Mouse (Mus musculus) ES-E14 (cell line): ENCODE data around the gene Erv3. TPM values are rescaled to one million over a fixed set of nuclear protein-coding genes. Genes with fewer than 3 reads are reported as not detected.

ENCODE experiments used
- DNase-seq: peaks from one replicate; pipeline ENCODE4 v3.0.0-alpha.2; 2013; ENCODE audit warnings: low read depth, low spot score
- H3K27ac ChIP-seq: 2 replicates; pipeline ENCODE4 v1.5.1; 2012; ENCODE audit warnings: low read depth, mild to moderate bottlenecking, low read length, moderate library complexity, mixed read lengths; ENCODE audit not compliant: poor library complexity, insufficient read depth, severe bottlenecking
- H3K36me3 ChIP-seq: 2 replicates; pipeline ENCODE4 v1.6.1; 2012; ENCODE audit warnings: mild to moderate bottlenecking, low read length, moderate library complexity, mixed read lengths; ENCODE audit not compliant: control insufficient read depth, poor library complexity, insufficient read depth, severe bottlenecking
- H3K4me1 ChIP-seq, 2 experiments: fragments of 150-350 bp in 1 of 2; sonication (generic) in 1 of 2; 2 replicates each; pipeline ENCODE4 v1.6.1; 2012; ENCODE audit warnings: low read length in 2 of 2, mild to moderate bottlenecking in 1 of 2, mixed read lengths in 1 of 2; ENCODE audit not compliant: control insufficient read depth in 2 of 2, insufficient read depth in 2 of 2, poor library complexity in 1 of 2
- H3K4me3 ChIP-seq, 2 experiments: fragments of 150-350 bp in 1 of 2; sonication (generic) in 1 of 2; 2 replicates each; pipeline ENCODE4 v1.5.1; 2012; ENCODE audit warnings: low read length in 2 of 2, low read depth in 1 of 2, mild to moderate bottlenecking in 1 of 2, mixed read lengths in 1 of 2; ENCODE audit not compliant: insufficient read depth in 1 of 2, poor library complexity in 1 of 2, severe bottlenecking in 1 of 2
- H3K9ac ChIP-seq: 2 replicates; pipeline ENCODE4 v1.6.1; 2012; ENCODE audit warnings: low read depth, mild to moderate bottlenecking, low read length, mixed read lengths; ENCODE audit not compliant: poor library complexity, insufficient read depth, severe bottlenecking
- H3K9me3 ChIP-seq: fragments of 150-350 bp; sonication (generic); 2 replicates; pipeline ENCODE4 v1.6.1; 2012; ENCODE audit warnings: low read depth, mild to moderate bottlenecking, low read length; ENCODE audit not compliant: control insufficient read depth, insufficient read depth
- CHD2 ChIP-seq: IDR thresholded peaks from 2 replicates; pipeline ENCODE4 v1.6.1; 2014; ENCODE audit warnings: mild to moderate bottlenecking, low read depth, low read length, inconsistent platforms
- HCFC1 ChIP-seq: IDR thresholded peaks from 2 replicates; pipeline ENCODE4 v1.6.1; 2012; ENCODE audit warnings: low read length, inconsistent platforms, borderline replicate concordance; ENCODE audit not compliant: insufficient read depth
- MAFK ChIP-seq: IDR thresholded peaks from 2 replicates; pipeline ENCODE4 v1.6.1; 2014; ENCODE audit warnings: mild to moderate bottlenecking, low read depth, low read length, inconsistent platforms; ENCODE audit not compliant: insufficient read depth
- ZC3H11A ChIP-seq: IDR thresholded peaks from 2 replicates; pipeline ENCODE4 v1.6.1; 2012; ENCODE audit warnings: low read depth, mild to moderate bottlenecking, inconsistent platforms, low read length, borderline replicate concordance
- ZNF384 ChIP-seq: IDR thresholded peaks from 2 replicates; pipeline ENCODE4 v1.6.1; 2012; ENCODE audit warnings: low read depth, low read length, inconsistent platforms
- in situ Hi-C, 2 experiments: fragments of 600-800 bp; cut with MboI; formaldehyde crosslinking; loops; one replicate each; pipeline ENCODE4 v1.15.1; 2025; ENCODE audit warnings: low sequenced_read_pairs in 2 of 2, inconsistent platforms in 1 of 2; ENCODE audit not compliant: unreplicated experiment in 2 of 2
- total RNA-seq: library from RNA; depleted of rRNA; stranded (reverse); fragments of 300-350 nt; gene quantifications from 2 replicates; pipeline ENCODE4 v1.2.3, GENCODE M21; 2012

The Erv3 gene
- total RNA-seq, 1 experiment = not detected

- DNase-seq = no peak
- Histone ChIP-seq H3K9ac (no peak overlapping the region), H3K9me3 (peaks cover 2% of the 10 kb centered on the region), H3K4me3 (no peak overlapping the region), H3K27ac (no peak overlapping the region), H3K4me1 (no peaks in the 10 kb centered on the region), H3K36me3 (no peaks in the 10 kb centered on the region)
- TF ChIP-seq MAFK (no peak), ZC3H11A (no peak), HCFC1 (no peak), CHD2 (no peak), ZNF384 (no peak)
- in situ Hi-C loops = loop anchor here in 1 of 2 experiments (25.0 kb wide), 1 partner anchor 410 kb away; the partner anchor contains the start of gene Tmem230
Observed at GRCm38 (mm10) chr2:131827026-131827687, 32.4 kb downstream of the Erv3 start.

- DNase-seq = no peak
- Histone ChIP-seq H3K36me3 (no peaks in the 10 kb centered on the region), H3K4me1 (no peaks in the 10 kb centered on the region), H3K9ac (no peak overlapping the region), H3K4me3 (no peak overlapping the region), H3K27ac (no peak overlapping the region), H3K9me3 (no peaks in the 10 kb centered on the region; the same call in 1 of the 2 replicates)
- in situ Hi-C loops = loop anchor here in 1 of 2 experiments (25.0 kb wide), 1 partner anchor 412 kb away; the partner anchor contains the start of gene Tmem230
- no peak for TF ChIP-seq ZC3H11A
- no peak for TF ChIP-seq CHD2
- TF ChIP-seq HCFC1 = no peak
- no peak for TF ChIP-seq ZNF384
- no peak for TF ChIP-seq MAFK
Observed at GRCm38 (mm10) chr2:131825498-131825897, 34.0 kb downstream of the Erv3 start.

GRCm38 (mm10) chr2:131823931-131824330 lies 35.6 kb downstream of the Erv3 start:
- Histone ChIP-seq H3K9ac (no peak overlapping the region), H3K4me1 (no peaks in the 10 kb centered on the region), H3K27ac (no peak overlapping the region), H3K4me3 (no peak overlapping the region), H3K9me3 (no peaks in the 10 kb centered on the region), H3K36me3 (no peaks in the 10 kb centered on the region)
- in situ Hi-C loops = loop anchor here (5.0 to 25.0 kb wide), 2 partner anchors 113 to 313 kb away; no protein-coding TSS in a partner anchor
- DNase-seq = no peak
- TF ChIP-seq HCFC1 (no peak), ZC3H11A (no peak), ZNF384 (no peak), MAFK (no peak), CHD2 (no peak)

GRCm38 (mm10) chr2:131822492-131822891 lies 37.1 kb downstream of the Erv3 start:
- H3K9ac ChIP-seq = no peak overlapping the region
- H3K27ac ChIP-seq = no peak overlapping the region
- DNase-seq = no peak
- no peak for TF ChIP-seq ZNF384
- TF ChIP-seq ZC3H11A = no peak
- no peak for TF ChIP-seq HCFC1
- no peak for TF ChIP-seq MAFK
- no peak for TF ChIP-seq CHD2
- H3K4me3 ChIP-seq = no peak overlapping the region
- H3K4me1 ChIP-seq = no peaks in the 10 kb centered on the region
- in situ Hi-C loops = loop anchor here (5.0 to 25.0 kb wide), 2 partner anchors 115 to 315 kb away; no protein-coding TSS in a partner anchor
- H3K9me3 ChIP-seq = no peaks in the 10 kb centered on the region
- H3K36me3 ChIP-seq = no peaks in the 10 kb centered on the region
